Mouse (Mus musculus) C2C12 (cell line): ENCODE measurements around the gene Ttbk2.

Source experiments
- CEBPB ChIP-seq: IDR thresholded peaks from one replicate; pipeline ENCODE4 v1.6.1; 2011; ENCODE audit warnings: low read depth, mild to moderate bottlenecking, control low read depth, moderate library complexity
- CTCF ChIP-seq: IDR thresholded peaks from one replicate; pipeline ENCODE4 v1.5.1; 2011; ENCODE audit not compliant: control insufficient read depth, insufficient read depth, insufficient read length
- FOSL1 ChIP-seq: IDR thresholded peaks from one replicate; pipeline ENCODE4 v1.8.0; 2011; ENCODE audit warnings: mild to moderate bottlenecking, low read length; ENCODE audit not compliant: poor library complexity, insufficient read depth, severe bottlenecking
- MAX ChIP-seq: IDR thresholded peaks from one replicate; pipeline ENCODE4 v1.6.1; 2011; ENCODE audit warnings: mild to moderate bottlenecking, control low read depth
- MYOD1 ChIP-seq: IDR thresholded peaks from one replicate; pipeline ENCODE4 v1.6.1; 2011; ENCODE audit warnings: low read depth; ENCODE audit not compliant: control insufficient read depth, insufficient read length
- MYOG ChIP-seq: IDR thresholded peaks from one replicate; pipeline ENCODE4 v1.6.1; 2011; ENCODE audit not compliant: control insufficient read depth, insufficient read length; ENCODE audit errors: extremely low read depth
- USF1 ChIP-seq: IDR thresholded peaks from one replicate; pipeline ENCODE4 v1.6.1; 2011; ENCODE audit warnings: low read depth, mild to moderate bottlenecking, control low read depth, moderate library complexity

GRCm38 (mm10) chr2:120841211-120841610, 9.2 kb downstream of the Ttbk2 start:
- TF ChIP-seq CTCF (no peak), USF1 (no peak), MYOD1 (no peak), CEBPB (no peak), MYOG (no peak), MAX (no peak), FOSL1 (no peak)
